Mouse (Mus musculus): ENCODE measurements around the gene Eml1.

Eml1 gene

DNA sequence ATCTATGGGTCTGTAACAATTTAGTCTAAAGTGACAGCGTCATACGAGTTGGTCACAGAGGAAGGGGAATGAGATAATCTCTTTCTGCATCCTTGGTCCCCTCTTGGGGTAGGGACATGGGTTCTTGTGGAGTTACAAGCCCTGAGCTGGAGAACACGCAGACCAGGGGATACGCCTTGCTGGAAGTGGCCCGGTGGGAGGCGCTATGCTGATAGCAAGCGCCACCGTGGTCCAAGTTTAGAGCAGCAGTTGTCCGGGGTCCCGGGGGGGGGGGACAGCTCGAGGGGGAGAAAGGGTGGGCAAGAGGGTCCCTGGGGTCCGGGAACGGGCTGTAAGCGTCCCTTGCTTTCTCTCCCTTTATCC lies 51.7 kb downstream of the Eml1 start:
- no peak for DNase-seq (ENCODE audit: low spot score)

DNA sequence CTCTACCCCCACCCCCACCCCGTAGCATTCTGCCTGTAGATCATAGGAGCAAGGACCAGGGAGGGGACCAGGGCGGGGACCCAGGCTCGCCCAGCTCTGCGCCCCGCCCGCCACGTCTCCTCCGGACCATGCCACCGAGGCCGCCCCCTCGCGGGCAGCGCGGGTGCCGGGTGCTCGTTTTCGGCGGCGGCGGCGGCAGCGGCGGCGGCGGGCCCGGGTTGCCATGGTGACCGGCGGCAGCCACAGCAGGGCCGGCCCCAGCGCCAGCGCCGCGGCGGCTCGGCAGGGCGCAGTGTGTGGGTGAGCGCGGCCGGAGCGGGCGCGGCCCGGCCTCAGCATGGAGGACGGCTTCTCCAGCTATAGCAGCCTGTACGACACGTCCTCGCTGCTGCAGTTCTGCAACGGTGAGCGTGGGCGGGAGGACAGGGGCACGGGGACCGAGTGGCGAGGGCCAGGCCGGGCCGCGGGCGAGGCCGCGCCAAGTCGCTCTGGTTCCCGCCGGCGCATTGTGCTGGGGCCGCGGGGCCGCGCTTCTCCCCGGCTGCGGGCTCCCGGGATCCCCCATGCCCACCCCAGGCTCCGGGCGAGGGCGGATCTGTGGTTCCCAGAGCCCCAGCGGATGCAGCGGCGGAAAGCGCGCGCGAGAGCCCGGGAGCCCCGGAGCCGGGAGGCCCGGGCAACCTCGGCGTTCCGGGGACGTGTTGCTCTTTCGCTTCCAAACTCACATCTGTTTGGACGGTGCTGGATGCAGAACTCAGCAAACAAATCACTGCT lies 52.3 kb downstream of the Eml1 start:
- peak; percentile 87 for DNase-seq (ENCODE audit: low spot score)

DNA sequence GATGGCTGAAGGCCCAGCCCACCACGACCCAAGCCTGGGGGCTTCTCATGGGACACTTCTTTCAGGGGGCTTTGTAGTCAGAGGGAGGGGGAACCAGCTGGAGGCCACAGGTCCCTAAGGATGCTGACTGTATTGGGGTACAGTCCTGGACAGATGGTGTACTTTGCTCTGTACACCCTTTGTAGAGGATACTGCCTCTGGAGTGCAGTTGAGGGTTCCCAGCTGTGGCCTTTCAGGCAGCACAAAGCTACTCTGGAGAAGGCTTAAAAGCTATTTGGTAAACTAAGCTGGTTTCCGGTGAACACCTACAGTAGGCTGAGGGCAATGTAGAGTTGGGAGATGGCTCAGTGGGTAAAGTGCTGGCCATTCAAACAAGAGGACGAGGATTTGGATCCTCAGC lies 60.2 kb downstream of the Eml1 start:
- no peak for DNase-seq (ENCODE audit: low spot score)

DNA sequence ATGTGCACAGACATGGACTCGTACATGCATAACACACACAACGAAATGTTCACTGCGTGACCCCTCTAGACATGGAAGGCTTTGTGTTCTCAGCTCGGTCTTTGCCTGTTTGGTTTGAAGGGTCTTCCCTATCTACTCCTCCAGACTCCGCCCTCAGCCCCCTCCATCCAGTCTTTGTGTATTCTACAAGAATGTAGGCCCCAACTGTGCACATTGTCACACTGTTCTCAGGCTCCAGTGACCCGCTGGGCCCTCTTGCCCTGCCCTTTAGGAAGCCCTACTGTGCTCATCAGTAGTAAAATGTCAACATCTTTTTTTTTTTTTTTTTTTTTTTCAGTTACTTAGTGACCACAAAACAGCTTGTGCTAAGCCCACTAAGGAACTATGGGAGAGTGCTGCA lies 61.0 kb downstream of the Eml1 start:
- no peak for DNase-seq (ENCODE audit: low spot score)

DNA sequence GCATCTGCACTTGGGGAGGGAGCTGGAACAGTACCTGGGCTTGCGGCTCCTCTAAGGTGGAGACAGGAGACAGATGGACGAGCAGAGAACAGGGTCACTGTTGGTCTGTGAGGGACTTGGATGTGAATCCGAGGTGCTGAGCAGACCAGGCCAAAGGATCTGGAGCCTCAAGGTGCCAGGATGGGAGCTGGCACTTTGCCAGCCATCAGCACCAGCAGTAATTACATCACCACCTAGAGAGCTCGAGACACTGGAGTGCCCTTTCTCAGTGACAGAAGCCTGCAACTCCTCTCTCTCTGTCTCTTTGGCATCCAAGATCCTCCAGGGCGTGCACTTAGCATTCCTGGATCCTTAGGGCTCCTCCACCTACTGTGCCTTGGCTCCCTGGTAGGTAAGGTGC lies 61.8 kb downstream of the Eml1 start:
- DNase-seq (ENCODE audit: low spot score), result no peak

DNA sequence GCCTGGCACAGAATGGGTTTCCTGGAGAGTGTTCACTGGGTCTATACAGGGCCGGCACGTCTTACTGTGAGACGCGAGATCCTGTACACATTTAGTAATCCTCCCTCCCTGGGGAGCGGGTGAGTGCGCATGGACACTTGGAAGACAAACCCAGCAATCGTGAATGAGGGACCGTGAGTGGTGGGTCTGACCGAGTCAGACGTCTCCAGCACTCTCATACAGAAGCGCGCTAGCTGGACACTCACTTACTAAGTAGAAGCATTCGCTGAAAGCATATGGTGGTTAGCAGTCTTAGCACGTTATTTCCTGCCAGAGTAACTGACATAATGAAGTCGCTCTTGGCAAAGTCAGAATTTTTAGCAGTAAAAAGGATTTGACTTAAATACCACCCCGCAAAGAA lies 62.3 kb downstream of the Eml1 start:
- DNase-seq (ENCODE audit: low spot score), result no peak

DNA sequence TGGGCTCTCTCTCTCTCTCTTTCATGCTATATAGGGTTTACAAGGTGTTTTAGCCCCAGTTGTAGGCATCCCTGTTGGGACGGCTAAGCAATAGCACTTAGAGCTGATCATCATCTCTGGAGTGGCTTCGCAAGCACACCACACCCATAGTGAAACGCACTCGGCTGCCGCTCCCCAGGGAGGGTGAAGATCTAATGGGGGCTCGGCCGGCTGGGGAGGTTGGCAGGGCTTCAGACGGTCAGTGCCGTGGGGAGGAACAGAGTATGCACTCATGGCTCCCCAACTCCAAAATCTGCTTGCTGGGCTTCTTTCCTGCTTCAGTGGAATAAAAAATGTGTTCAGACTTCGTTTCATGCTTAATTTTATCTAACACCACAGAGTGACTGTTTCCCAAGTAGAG lies 62.7 kb downstream of the Eml1 start:
- DNase-seq (ENCODE audit: low spot score), result no peak

DNA sequence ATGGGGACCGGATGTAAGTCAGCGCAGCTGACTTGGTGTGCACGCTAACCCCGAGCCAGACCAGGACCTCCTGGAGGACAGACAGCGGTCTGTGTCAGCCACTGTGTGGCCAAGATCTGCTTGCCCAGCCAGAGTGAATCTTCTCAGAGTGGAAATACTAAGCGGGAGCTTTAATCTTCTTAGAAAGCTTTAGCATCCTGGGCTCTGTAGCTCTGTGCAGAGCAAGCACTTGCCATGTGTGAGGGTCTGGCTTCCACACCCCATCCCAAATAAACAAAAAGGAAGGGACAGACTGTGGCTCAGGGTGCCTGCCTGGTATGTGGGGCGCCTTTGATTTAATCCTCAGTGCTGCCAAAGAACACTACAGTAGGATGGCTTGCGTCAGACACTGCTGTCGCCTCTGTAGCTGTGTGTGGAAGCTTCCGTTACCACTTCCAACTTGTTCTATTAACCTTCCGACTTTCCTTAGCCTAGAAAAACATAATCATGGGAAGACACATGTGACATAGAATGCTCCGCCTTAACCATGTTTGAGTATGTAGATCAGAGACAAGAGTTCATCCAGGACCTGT lies 64.8 kb downstream of the Eml1 start:
- DNase-seq (ENCODE audit: low spot score), result no peak

DNA sequence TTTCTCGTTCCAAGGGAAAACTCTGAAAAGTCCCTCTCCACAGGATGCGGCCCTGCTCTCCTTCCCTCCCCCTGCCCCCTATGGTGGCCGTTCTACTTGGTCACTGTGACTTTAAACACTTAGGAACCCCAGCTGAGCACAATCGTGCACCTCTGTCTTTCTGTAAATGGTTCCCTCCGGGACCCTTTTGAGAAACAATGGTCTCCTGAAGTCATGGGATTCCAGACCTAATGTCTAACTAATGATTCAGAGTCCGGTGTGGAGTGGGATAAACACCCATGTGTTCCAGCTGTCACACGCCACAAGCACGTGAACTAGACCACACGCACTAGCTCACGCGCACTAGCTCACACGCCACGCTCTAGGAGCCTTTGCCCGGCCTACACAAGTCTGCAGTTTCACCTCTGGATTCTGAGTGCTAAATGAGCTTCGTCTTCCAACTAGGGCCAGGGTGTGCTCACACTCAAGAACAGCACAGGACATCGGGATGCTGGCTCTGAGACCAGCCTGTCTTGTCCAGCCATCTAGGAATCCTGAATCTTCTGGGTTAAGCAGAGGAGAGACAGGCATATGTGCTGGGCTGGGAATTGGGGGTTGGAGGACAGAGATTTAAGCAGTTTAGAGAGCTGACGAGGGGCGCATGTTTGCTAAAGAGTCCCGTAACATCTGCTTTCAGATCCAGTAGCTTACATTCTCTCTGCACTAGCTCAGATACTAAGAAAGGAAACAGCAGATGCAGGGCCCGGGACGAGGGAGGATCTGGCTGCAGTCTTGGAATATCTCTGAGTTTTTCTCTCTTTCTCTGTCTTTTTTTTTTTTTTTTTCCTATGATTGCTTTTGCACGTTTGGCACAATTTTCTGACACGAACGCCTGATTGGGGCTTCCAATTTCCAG lies 65.5 kb downstream of the Eml1 start:
- peak; percentile 43 for DNase-seq (ENCODE audit: low spot score)

DNA sequence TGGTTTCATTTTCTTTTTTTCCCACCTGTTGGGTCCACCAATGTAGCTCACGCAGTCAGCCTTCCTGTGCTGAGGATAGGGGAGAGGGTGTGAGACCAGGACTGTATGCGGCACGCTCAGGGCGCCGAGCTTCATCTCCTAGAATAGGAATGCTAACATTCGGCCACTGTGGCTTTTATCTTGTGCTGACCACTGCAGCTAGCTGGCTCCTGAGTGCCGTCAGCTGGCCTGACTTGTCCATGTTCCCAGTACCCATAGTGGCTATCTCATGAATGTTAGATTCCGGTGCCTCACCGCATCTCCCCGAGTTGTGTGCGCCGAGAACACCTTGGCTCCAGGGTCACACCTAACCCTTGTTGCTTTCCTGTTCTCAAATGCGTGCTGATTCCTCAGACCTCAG lies 66.7 kb downstream of the Eml1 start:
- no peak for DNase-seq (ENCODE audit: low spot score)

DNA sequence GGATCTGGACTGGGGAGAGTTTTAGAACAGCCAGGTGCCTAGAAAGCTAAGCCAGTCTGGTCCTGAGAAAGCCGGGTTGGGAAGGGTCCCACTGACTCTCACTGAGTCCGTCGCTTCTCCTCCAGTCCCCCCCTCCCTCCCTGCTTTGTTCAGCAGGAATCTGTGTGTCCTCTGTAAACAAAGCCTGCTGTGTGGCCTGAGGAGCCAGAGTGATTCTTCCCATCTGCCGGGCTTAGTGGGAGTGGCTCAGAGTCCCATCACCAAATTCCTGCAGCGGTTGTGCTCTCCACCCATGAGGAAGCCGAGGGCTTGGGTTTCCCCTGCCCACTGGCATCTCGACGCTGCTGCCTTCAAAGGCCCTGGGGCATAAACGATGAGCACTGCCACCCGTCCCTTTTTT lies 72.5 kb downstream of the Eml1 start:
- peak; percentile 59 for DNase-seq (ENCODE audit: low spot score)

DNA sequence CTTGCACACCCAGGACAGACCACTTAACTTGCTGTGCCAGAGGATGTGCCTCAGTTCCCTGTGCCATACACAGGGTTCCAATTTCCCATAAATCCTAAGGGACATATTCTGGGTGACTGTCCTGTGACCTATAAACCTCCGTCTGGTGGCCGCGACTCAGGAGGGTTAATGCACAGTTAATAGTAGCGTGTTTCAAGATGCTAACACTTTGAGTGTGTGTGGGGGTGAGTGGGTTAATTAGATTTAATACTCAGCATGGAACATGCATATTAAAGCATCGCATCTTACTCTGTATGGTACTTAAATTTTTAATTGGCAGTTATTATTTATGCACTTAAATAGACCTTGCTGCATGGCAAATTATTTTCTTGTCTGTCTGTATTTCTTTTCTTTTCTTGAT lies 73.0 kb downstream of the Eml1 start:
- DNase-seq (ENCODE audit: low spot score), result no peak

DNA sequence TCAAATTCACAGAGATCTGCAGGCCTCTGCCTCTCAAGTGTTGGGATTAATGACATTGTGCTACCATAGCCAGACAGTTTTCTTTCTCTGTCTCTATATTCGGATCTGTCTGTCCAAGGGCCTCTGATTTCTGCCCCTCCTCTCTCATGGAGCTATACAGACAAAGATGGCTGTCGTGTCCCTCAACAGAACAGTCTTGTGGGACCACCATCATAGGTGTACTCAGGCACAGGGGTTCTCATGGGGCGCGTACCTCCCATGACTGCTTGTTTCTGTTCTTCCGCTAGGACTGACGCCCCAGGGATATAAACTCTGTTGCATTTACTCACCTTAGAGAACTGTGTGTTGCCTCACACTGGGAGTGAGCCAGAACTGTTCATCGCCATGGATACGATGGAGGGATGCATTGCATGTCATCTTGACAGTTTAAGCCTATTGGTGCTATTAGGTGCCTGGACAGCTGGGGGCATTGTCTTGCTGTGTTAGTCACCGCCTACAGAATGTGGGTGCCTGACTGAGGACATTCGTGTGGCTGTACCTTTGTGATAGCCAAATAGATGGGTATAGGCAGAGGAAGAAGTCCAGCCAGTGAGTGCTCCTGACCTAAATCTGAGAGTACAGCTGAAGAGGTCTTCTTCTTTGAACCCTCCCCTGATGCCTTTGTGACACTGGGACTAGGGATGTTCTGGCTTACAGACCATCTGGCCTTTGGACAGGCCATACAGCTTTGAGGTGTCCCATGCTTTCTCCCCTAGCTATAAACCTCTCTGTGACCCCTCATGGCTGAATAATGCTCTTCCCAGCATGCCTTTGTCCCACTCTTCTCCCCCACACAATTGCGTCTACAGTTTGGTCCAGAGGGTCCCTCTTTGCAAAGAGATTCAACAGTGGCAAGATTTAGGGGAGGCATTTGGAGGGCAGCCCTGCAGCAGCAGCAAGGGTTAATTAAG lies 73.7 kb downstream of the Eml1 start:
- DNase-seq (ENCODE audit: low spot score), result no peak

DNA sequence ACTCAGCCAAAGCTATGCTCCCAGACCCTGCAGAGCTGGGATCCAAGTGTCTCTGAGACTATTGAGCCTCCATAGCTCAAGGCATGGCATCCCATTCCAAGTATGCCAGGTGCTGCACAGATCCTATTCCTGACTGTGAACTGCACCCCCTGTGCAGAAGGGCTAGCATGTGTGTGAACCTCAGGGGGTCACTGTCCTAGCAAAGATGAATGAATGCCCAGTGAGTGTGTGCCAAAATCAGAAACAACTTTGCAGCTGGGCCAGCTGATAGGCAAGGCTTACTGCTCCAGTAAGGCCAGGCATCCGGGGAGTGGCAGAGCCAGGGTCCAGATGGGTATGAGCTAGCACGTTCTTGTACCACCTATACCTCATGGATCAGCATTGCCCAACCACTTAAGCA lies 76.0 kb downstream of the Eml1 start:
- no peak for DNase-seq (ENCODE audit: low spot score)

DNA sequence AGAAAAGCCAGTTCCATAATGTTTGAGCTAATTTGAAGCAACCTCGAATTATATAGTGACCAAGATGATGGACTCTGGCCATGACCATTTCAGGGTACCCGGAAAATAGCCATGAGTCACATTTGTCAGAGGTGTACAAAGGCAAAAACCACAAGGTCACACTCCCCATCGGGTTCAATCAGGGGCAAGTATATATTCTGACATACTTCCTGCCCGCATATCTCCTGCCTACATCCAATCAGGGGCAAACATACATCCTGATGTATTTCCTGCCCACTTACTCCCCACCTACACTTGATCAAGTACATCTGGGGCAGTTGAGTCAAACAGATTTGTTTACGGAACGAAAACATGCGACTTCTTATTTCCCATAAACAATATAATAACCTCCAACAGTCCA lies 77.6 kb downstream of the Eml1 start:
- no peak for DNase-seq (ENCODE audit: low spot score)

DNA sequence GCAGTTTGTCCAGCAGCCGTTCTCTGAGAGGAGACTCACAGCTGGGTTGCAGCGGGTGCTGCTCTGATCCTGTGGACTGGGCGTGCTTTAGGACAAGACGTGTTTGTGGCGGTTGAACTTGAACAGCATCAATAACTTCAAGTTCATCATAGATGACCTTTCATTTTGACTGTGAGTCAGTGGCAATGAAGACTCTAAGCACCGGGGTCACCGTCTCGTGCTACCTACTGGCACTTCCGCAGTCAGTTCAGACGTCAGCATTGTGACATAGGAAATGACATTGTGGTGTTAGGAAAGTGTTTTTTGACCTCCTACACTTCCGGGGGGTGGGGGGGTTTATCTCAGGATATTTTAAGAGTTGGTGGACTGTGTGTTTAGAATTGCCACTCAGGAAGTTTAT lies 79.2 kb downstream of the Eml1 start:
- no peak for DNase-seq (ENCODE audit: low spot score)

DNA sequence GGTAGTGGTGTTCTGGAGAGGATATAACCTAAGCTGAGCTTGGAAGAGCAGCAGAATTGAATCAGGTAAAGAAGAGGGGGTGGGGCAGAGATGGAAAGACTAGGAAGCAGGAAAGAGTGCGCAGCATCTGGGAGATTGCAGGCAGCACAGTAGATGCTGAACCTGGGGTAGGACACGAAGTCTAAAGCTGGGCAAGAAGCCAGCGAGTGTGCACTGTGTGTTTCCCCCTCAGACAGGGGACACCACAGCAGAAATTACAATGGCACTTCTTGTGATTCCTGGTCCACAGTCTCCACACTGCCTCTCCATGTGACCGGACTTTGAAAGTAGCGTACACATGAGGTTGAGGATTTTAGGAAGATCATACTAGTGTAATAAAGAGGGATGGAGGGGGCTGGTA lies 79.8 kb downstream of the Eml1 start:
- no peak for DNase-seq (ENCODE audit: low spot score)

DNA sequence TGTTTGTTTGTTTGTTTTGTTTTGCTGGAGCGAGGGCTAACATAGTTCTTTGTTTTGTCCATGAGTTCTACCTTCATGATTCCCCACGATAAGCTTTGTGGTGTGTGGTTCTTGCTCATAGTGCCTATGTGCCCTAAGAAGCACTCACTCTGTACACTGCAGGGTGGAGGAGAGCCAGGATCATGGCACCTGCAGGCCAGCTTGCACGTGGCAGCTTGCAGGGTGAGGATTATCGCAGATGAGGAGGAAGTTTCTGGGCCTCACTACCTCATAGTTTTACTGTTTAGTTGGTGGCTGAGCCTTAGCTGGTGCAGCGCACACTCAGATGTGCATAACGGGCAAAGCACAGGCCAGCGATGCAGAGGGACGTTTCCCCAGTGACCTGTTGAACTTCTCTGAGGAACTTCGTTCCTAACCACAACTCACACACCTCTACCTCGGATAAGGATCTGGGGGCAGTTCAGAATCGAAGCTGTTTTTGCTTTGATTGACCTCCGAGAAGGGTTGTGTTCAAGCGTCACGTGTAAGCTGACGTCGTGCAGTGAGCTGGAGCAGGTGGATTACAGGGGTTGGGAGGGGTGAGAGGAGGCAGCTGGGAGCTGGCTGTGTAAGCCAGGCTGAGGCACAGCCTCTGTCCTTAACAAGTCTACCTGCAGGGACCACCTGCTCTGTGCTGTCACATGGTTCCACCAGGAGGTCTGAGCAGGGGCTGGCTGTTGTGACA lies 81.6 kb downstream of the Eml1 start:
- no peak for DNase-seq (ENCODE audit: low spot score)

DNA sequence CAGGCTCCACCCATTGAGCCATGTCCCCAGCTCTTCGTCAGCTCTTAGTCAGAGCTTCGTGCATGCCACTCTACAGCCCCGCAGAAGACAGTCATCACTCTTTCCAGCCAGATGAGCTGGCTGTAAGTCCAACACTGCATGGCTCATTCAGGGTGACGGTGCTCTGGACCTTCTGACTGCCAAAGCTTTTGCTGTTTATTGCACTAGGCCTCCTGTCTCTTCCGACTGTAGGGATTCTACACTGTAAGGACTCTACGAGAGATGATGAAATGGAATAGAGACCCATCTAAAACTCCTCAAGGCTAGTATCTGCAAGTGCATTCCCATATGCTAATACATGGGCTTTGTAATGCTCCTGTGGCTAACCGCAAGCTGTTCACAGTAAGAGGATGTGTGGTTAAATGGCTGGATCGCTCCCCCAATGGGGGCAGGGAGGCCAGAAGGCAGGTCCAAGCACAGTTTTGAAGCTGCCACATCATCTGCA lies 82.8 kb downstream of the Eml1 start:
- no peak for DNase-seq (ENCODE audit: low spot score)

DNA sequence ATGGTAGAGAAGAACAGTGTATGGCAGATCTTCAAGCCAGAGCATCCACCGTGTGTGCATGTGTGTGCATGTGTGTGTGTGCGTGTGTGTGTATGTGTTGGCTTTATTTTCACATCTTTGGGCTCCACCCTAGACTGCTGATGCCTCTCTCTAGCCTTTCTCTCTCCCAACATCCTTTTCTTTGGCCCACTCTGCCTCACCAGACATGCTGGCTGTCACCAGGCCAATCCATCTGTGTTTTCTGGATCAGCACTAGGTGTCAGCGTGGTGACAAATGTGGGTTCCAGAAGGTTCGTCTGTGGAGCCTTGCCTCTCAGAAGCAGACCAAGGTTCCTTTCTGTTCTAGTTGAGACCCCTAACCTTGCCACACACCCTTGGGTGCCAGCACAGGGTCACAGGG lies 84.2 kb downstream of the Eml1 start:
- DNase-seq (ENCODE audit: low spot score), result no peak

DNA sequence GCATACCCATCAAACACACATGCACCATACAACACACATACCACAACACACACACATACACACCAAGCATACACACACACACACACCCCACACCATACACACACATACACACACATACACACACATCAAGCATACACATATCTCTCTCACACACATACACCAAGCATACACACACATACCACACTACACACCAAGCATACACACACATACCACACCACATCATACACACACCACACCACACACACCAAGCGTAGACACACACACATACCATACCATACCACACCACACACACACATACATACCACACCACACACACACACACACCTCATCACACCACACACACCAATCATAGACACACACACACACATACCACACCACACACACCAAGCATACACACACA lies 102.1 kb downstream of the Eml1 start:
- no peak for DNase-seq (ENCODE audit: low spot score)

All from yolk sac, embryonic 10.5 days (tissue).